Mouse (Mus musculus): ENCODE data around the gene Fat1. TPM values are rescaled to one million over a fixed set of nuclear protein-coding genes. Genes with fewer than 3 reads are reported as not detected.

Fat1 gene
- polyA plus RNA-seq, 2 experiments: 0.98 to 1.3 TPM

DNA sequence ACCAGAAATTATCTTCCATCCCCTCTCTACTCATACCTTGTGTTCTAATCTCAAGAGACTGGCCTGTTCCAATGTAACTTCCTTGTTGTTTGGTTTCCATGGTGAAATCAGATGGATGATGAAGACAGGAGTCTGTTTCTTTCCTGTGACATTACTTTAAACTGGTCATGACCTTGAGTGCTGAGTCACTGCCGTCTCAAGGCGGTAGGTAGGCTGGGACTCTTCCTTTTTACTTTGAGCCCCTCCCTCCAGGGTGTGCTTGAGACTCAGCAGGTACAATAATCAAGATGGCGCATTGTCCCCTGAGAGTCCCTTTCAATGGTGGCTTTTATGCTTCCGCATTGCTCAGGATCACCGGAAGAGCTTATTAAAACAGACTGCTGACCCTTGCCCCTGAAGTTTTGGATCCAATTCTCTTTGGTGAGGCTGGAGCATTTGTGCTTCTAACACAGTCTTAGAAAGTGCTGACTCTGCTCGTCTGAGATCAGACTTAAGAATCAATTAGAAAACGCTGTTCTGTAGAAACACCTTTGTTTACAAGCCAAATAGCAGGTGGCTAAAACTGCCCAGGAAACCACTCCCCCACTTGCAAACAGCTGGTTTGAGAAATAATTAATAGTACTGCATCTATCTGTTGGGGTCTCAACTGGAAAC lies 14.7 kb upstream of the Fat1 start:
- WGBS (ENCODE audit: insufficient replicate concordance): 66% methylated on average over 7 of the region's 7 CpGs
- H3K36me3 ChIP-seq (replicated peaks; ENCODE audit: control insufficient read depth, insufficient read depth, low read depth): no peaks in the 10 kb centered on the region
- H3K27me3 ChIP-seq (ENCODE audit: control insufficient read depth, insufficient read depth, low read length): no peaks in the 10 kb centered on the region
- H3K4me3 ChIP-seq (ENCODE audit: insufficient read depth in 1 of 2, low read depth in 2 of 2, low read length in 2 of 2): no peak overlapping the region
- no peaks in the 10 kb centered on the region for H3K9me3 ChIP-seq (ENCODE audit: control insufficient read depth, low read length)
- no peak overlapping the region for H3K4me2 ChIP-seq (ENCODE audit: low read depth)
- H3K27ac ChIP-seq: no peak overlapping the region
- no peak for DNase-seq (ENCODE audit: low read depth in 3 of 3, low spot score in 3 of 3)
- H3K9ac ChIP-seq (replicated peaks): no peak overlapping the region
- no peaks in the 10 kb centered on the region for H3K4me1 ChIP-seq (replicated peaks; ENCODE audit: control insufficient read depth in 2 of 2, insufficient read depth in 2 of 2, low read length in 1 of 2)
- no peak for ATAC-seq (ENCODE audit: insufficient read depth)
- no peak for TF ChIP-seq CTCF (IDR thresholded peaks at IDR 0.05; ENCODE audit: low read depth)
- no peak for TF ChIP-seq EP300 (IDR thresholded peaks at IDR 0.05; ENCODE audit: low read depth)

DNA sequence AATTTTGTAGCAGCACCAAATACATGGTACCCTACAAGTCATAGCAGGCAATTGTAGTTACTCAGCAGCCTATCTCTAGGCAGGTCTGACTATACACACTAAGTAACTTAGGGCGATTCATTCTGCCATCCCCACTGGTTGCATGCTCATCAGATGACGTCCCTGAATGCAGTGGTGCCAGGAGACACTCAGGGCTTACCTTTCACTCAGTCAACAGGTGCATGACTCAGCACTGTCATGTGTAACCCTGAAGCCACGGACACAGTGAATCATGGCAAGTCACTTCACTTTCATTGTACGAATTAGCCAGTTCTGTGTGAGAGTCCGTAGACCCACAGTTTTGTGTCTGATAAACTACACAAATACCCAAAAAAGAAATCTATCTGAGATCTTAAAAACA lies 10.3 kb upstream of the Fat1 start:
- ATAC-seq (ENCODE audit: insufficient read depth) (no peak), DNase-seq (ENCODE audit: low read depth in 3 of 3, low spot score in 3 of 3) (no peak)
- H3K4me2 ChIP-seq (ENCODE audit: low read depth): no peak overlapping the region
- H3K9me3 ChIP-seq (ENCODE audit: control insufficient read depth, low read length): no peaks in the 10 kb centered on the region
- H3K27me3 ChIP-seq (ENCODE audit: control insufficient read depth, insufficient read depth, low read length): no peaks in the 10 kb centered on the region
- H3K27ac ChIP-seq: no peak overlapping the region
- 59% methylated on average over 5 of the region's 5 CpGs for WGBS (ENCODE audit: insufficient replicate concordance)
- no peaks in the 10 kb centered on the region for H3K4me1 ChIP-seq (replicated peaks; ENCODE audit: control insufficient read depth in 2 of 2, insufficient read depth in 2 of 2, low read length in 1 of 2)
- H3K4me3 ChIP-seq (ENCODE audit: insufficient read depth in 1 of 2, low read depth in 2 of 2, low read length in 2 of 2): no peak overlapping the region
- TF ChIP-seq CTCF (IDR thresholded peaks at IDR 0.05; ENCODE audit: low read depth) (no peak), EP300 (IDR thresholded peaks at IDR 0.05; ENCODE audit: low read depth) (no peak)
- H3K9ac ChIP-seq (replicated peaks): no peak overlapping the region
- H3K36me3 ChIP-seq (replicated peaks; ENCODE audit: control insufficient read depth, insufficient read depth, low read depth): no peaks in the 10 kb centered on the region

DNA sequence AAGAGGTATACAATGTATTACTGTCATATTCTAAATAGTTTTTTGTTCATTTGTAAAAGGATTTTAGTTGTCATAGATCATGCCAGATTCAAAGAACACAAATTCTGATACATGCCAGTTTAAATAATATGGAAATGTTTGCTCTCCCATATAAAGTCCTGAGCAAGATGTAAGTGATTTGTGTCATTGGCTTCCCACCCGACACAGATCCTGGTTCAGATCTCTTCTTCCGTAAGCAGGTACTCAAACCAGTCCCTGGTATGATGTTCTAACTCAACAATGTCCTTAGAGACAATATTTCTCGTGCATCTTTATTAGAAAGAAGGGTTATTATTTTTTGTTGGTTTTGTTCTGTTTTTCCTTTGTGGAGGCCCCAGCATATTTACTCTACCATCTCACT lies 5.2 kb upstream of the Fat1 start:
- Histone ChIP-seq H3K27ac (no peak overlapping the region), H3K4me2 (ENCODE audit: low read depth) (no peak overlapping the region), H3K27me3 (ENCODE audit: control insufficient read depth, insufficient read depth, low read length) (peaks cover 13% of the 10 kb centered on the region), H3K9me3 (ENCODE audit: control insufficient read depth, low read length) (no peaks in the 10 kb centered on the region), H3K9ac (replicated peaks) (no peak overlapping the region), H3K36me3 (replicated peaks; ENCODE audit: control insufficient read depth, insufficient read depth, low read depth) (no peaks in the 10 kb centered on the region), H3K4me1 (replicated peaks; ENCODE audit: control insufficient read depth in 2 of 2, insufficient read depth in 2 of 2, low read length in 1 of 2) (no peaks in the 10 kb centered on the region), H3K4me3 (ENCODE audit: insufficient read depth in 1 of 2, low read depth in 2 of 2, low read length in 2 of 2) (no peak overlapping the region)
- ATAC-seq (ENCODE audit: insufficient read depth): no peak
- DNase-seq (ENCODE audit: low read depth in 3 of 3, low spot score in 3 of 3): no peak
- 55% methylated on average over 3 of the region's 3 CpGs for WGBS (ENCODE audit: insufficient replicate concordance)
- TF ChIP-seq CTCF (IDR thresholded peaks at IDR 0.05; ENCODE audit: low read depth): no peak
- no peak for TF ChIP-seq EP300 (IDR thresholded peaks at IDR 0.05; ENCODE audit: low read depth)

DNA sequence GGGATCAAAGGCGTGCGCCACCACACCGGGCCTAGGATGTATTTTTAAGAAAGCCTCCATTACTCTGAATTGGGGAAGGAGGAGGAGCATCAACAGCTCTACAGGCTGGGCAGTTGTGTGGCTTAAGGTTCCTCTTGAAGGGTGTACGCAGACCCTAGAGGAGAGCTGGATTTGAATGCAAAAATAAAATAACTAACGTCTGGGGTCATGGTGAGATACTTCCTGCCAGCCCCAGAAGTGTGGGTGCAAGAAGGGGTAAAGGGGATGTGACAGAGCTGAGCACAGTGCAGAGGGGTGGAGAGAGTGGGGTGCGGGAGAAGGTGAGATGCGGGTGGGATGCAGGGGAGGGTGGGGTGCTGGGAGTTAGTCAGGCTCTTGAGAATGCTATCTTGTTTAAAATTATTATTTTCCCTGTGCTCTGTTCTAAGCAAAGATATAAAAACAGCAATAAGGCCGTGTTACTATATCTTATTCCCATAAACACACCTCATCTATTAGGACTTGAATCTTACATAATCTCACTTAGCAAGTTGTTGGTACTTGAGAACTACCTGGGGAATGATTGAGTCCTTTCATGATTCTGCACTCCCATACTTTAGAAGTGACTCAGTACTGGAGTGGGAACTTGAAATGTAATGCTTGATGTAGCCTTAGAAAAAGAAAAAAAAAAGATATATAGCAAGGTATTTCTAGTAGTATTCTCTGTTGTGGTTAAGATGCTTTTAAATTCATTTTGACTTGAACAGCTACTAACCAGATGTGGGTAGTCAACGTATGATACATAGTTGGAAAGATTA lies 2.5 kb upstream of the Fat1 start:
- Histone ChIP-seq H3K27ac (no peak overlapping the region), H3K4me3 (ENCODE audit: insufficient read depth in 1 of 2, low read depth in 2 of 2, low read length in 2 of 2) (no peak overlapping the region), H3K36me3 (replicated peaks; ENCODE audit: control insufficient read depth, insufficient read depth, low read depth) (no peaks in the 10 kb centered on the region), H3K4me2 (ENCODE audit: low read depth) (no peak overlapping the region), H3K9me3 (ENCODE audit: control insufficient read depth, low read length) (no peaks in the 10 kb centered on the region), H3K9ac (replicated peaks) (no peak overlapping the region), H3K27me3 (ENCODE audit: control insufficient read depth, insufficient read depth, low read length) (peaks cover 35% of the 10 kb centered on the region), H3K4me1 (replicated peaks; ENCODE audit: control insufficient read depth in 2 of 2, insufficient read depth in 2 of 2, low read length in 1 of 2) (no peaks in the 10 kb centered on the region)
- TF ChIP-seq CTCF (IDR thresholded peaks at IDR 0.05; ENCODE audit: low read depth): no peak
- TF ChIP-seq EP300 (IDR thresholded peaks at IDR 0.05; ENCODE audit: low read depth): no peak
- no peak for DNase-seq (ENCODE audit: low read depth in 3 of 3, low spot score in 3 of 3)
- WGBS (ENCODE audit: insufficient replicate concordance): 67% methylated on average over 9 of the region's 9 CpGs
- ATAC-seq (ENCODE audit: insufficient read depth): no peak

GRCm38 (mm10) chr8:44933478-44933877 lies 1.8 kb upstream of the Fat1 start:
- Histone ChIP-seq H3K9me3 (ENCODE audit: control insufficient read depth, low read length) (no peaks in the 10 kb centered on the region), H3K4me2 (ENCODE audit: low read depth) (no peak overlapping the region), H3K4me3 (ENCODE audit: insufficient read depth in 1 of 2, low read depth in 2 of 2, low read length in 2 of 2) (no peak overlapping the region), H3K27me3 (ENCODE audit: control insufficient read depth, insufficient read depth, low read length) (peaks cover 42% of the 10 kb centered on the region), H3K9ac (replicated peaks) (no peak overlapping the region), H3K36me3 (replicated peaks; ENCODE audit: control insufficient read depth, insufficient read depth, low read depth) (no peaks in the 10 kb centered on the region), H3K27ac (no peak overlapping the region), H3K4me1 (replicated peaks; ENCODE audit: control insufficient read depth in 2 of 2, insufficient read depth in 2 of 2, low read length in 1 of 2) (no peaks in the 10 kb centered on the region)
- WGBS (ENCODE audit: insufficient replicate concordance): 43% methylated on average over 6 of the region's 6 CpGs
- no peak for DNase-seq (ENCODE audit: low read depth in 3 of 3, low spot score in 3 of 3)
- no peak for TF ChIP-seq EP300 (IDR thresholded peaks at IDR 0.05; ENCODE audit: low read depth)
- TF ChIP-seq CTCF (IDR thresholded peaks at IDR 0.05; ENCODE audit: low read depth): no peak
- no peak for ATAC-seq (ENCODE audit: insufficient read depth)
